Mouse (Mus musculus): Measurements from ENCODE around the gene Cgnl1.

Cgnl1 gene

DNA sequence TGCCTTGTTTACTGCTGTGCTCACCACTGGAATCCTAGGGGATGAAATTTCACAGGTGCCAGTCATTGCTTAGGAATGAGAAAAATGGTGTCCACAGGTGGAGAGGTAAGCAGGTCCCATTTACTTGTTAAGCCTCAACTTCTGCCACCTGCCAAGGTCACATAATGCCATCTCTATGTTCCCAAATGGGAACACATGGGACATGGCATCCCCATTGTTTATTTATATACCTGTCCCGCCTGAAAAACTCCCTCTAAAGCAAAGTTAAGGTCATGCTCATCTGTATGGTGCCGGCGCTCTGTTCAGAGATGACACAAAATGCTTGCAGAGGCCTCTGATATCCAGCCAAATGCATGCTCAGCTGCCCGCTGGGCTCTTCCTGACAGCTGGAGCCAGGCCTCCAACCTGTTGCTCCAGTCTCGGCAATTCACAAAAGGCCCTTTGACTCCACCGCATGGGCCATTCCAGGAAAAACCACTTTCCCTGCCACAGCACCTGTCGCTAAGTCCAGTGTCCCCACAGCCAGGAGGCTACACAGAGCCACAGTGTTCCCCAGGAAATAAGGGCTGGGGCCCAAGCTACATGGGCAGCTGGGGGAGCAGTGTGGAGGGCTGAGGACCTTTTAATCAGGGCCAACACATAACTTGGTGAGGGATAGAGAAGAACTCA, 192.4 kb downstream of the Cgnl1 start:
- no peak for DNase-seq (ENCODE audit: low spot score in 2 of 2)
